Mouse (Mus musculus): ENCODE results near the gene Hoxa2. TPM values are rescaled to one million over a fixed set of nuclear protein-coding genes. Genes with fewer than 3 reads are reported as not detected.

Hoxa2 gene
- total RNA-seq, 2 experiments from 2014 or later: not detected

DNA sequence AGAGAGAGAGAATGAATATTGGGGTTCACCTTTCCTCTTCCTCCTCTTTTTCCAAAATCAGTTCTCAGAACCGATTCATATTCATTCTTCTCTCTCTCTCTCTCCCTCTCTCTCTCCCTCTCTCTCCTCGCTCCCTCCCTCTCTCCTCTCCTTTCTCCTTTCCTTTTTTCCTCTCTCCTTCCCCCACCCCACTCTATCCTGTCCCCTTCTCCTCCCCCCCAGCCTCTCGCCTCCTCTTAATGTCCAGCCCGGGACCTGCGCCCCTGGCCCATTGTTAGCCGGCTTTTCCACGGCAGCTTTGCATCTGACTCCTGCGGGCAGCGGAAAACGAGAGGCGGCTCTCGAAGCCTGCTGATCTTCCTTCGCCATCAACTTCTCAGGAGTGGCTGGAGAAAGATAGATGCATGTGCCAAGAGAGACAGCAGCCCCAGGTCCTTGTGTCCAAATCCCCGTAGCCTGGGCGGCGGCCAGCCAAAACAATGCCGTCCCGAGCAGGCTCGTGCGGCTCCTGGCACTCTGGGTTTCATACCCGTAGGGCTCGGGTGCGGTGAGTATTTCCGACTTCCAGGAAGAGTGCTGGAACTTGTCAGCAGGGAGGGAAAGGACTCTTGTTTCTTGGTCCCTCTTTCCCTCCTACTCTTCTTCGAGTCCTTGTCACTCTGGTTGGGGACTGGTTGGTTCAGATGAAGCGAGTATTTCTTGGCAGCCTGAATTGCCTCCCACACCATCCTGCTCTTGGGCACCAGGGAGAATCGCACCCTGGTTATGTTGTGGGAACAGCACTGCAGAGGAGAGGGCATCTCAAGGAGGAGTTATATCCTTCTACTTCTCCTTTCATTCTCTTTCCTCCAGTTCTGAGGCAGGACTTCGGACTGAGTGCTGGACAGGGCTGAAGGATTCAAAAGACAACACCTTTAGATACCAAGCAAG is 1.1 kb upstream of the Hoxa2 start:
- no peak for DNase-seq (ENCODE audit: low spot score in 2 of 2)

DNA sequence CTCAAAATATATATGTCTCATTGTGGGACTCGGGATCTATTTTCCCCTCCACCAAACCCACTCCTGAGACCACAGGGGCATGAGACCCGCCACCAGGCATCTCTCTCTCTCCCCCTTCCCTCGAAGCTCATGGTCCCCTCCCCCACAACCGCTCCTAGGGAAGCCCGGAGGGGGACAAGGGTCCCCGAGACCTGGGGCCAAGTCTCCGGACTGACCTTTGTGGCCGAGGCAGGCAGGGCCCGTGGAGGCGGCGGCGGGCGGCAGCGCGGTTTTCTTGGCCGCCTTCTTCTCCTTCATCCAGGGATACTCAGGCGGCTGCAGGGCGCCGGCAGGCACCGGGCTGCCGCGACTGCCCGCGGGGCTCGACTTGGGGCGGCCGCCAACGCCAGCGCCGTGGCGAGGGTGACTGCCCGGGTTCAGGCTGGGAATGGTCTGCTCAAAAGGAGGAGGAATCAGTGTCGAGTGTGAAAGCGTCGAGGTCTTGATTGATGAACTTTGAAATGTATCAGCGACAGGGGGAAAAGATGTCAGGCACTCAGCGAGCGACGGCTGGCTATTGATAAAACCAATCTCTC is 493 bp downstream of the Hoxa2 start:
- no peak for DNase-seq (ENCODE audit: low spot score in 2 of 2)

DNA sequence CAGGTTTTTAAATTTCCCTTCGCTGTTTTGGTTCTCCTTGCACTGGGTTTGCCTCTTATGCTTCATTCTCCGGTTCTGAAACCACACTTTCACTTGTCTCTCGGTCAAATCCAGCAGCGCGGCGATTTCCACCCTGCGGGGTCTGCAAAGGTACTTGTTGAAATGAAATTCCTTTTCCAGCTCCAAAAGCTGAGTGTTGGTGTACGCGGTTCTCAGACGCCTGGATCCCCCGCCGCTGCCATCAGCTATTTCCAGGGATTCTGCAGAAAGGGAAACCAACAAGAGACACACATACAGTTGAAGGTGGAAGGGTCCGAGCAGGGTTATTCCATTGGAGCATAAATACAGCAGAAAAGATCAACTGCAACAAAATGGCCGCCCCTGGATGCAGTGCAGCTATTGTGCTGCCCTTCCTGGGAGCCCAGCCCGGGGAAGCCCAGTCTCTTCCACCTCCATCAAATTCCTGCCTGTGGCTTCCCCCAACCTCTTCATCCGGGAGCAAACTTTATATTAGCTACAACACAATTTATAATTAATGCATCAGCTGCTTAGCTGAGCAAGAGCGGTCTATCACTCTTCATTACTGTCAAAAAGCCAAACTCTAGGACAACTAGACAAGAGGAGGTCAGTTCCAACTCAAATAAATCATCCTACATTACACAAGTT is 1.1 kb downstream of the Hoxa2 start:
- no peak for DNase-seq (ENCODE audit: low spot score in 2 of 2)

DNA sequence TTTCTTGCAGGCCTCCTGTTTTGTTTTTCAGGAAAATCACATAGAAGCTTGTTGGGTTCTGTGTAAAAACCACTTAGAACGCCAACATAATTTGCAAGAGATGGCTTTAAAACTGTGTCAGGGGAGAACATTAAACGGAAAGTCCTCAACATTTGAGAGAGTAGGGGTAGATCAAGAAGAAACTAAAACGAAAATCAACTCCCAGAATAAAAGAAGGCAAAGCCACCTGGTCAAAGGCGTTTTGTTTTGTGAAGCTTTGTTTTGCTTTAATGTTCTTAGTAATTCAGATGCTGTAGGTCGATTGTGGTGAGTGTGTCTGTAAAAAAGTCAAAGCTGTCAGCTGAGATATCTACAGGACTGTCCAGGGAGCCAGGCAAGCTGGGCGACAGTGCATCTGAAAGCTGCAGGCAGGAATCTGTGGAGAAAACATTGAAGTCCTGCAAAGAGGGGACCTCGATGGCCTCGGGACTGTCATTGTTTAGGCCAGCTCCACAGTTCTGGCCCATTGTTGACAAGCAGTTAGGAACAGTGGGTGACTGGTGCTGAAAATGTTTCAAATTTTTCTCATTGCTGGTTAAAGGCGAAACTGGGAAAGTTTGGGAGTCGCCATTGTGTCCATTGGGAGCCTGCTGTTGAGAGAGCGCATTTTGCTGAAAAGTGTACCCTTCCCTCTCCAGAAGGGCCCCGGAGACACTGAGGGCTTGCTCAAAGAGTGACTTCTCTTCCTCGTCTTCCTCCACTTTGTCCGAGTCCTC is 1.8 kb downstream of the Hoxa2 start:
- DNase-seq (ENCODE audit: low spot score in 2 of 2): no peak

DNA sequence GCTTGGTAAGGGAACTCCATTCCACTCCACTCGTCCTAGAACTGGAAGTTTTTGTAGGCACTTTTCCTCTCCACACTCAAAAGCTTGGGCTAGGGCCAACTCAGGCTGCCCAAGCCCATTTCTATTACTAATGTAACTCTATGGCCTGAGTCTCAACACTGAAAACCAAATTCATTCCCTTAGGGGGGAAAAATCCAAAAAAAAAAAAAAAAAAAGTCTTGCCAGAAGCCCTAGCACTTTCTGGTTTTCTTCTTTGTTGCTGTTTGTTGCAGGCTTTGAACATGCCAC is 2.6 kb downstream of the Hoxa2 start:
- no peak for DNase-seq (ENCODE audit: low spot score in 2 of 2)

DNA sequence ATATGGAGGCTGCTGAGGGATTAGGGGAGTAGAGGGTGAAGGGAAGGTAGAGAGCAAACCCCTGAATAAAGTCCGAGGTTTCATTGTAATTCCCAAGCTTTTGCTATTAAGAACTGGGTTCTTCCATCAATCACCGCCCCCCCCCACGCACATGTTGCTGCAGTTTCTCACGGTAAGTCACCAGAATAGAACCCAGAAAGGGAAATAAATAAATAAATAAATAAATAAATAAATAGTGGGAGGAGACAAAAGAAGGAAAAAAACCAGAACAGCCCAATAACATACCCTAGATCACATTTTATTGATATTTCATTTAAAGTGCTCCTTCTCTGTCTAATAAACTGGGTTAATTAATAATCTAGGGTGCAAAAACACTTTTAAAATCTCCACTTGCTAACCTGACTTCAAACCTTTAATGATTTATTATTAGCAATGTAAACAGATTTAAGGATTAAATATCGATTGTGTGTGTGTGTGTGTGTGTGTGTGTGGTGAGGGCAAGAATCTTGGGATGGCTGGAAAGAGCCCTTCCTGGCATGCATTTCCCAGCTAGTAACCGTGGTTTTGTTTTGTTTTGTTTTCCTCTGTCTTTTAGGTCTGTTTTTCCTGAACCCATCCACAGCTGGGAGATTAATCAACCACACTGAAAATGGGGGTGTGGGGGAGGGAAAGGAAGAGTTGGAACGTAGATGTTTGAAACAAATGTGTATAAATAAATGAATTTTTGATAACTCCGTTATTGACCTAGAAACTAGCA is 3.1 kb downstream of the Hoxa2 start:
- no peak for DNase-seq (ENCODE audit: low spot score in 2 of 2)

DNA sequence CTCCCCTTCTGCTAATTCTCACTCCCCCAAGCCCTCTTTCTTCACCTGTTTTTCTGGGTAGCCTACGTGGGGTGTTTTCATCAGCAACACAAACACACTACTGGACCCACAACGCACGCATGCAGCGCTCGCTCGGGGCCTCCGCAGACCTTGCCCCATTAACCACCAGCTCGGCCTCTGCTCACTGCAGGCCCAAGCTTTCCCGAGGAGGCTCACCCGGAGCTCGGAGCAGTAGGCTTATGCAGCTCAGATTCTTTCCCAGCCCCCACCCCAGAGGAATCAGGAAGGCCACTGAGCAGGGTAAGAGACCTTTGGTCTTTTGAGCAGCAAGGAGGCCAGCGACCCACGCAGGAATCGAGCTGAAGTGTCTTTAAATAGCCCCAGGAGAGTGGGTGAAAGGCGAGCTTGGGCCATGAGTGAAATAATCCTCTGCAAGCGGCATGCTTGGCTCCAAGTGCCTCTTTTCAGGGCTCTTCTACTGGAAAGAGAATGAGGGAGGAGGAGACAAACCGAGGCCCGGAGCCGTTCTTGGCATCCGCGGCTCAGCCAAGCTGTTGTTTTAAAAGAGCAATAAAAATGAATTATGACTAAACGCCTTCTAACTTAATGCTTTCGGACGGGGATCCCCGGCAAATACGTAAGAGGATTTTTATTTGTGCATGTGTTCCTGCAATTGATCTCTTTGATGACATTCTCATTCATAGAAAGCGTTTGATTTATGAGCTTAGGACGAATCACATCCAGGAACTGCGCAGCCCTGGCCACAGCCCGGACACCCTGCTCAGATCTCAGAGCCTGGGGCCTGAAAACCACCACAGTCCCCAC is 3.9 kb downstream of the Hoxa2 start:
- no peak for DNase-seq (ENCODE audit: low spot score in 2 of 2)

DNA sequence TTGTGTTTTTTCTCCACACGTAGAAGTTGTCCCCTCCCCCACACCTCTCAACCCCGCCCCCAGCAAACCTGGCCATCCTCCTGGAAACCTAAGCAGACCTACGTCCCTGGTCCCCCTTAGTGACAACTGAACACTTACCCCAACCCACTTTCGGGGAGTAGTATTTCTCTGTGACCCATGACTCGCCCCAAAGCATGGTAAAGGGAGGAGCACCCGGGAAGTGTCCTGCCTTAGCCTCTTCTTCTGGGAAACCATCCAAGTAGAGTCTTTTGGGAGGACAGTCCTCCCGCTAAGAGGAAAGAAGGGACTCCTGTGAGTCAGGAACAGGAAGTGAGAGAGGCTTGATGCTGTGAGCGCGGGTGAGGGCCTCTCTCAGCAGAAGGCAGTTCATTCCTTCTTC is 4.7 kb downstream of the Hoxa2 start:
- DNase-seq (ENCODE audit: low spot score in 2 of 2): no peak

DNA sequence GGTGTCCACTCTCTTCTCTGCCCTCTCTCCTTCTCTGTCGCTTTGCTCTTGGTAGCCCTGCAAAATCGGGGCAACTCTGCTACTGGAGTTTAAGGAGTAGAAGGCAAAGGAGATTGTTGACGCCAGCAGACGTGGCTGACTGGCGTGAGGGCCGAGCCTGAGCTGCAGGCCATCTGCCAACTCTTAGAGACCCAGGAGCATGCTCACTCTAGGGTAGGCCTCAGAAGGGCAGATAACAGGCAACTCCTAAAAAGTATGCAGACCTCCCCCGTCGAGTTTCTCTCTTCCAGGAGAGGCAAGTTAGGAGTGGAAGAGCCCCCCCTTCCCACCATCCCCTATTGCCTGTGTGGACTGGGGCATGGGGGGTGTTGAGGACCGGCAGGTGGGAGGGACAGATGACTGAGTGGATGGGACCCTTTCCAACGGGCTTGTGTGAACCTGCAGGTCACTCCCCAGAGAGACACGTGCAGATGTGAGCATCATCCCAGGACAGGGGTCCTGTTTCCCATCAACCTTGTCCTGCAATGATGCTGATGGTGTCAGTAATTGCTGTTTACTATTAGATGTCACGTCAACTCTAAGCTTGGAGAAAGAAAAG is 5.4 kb downstream of the Hoxa2 start:
- no peak for DNase-seq (ENCODE audit: low spot score in 2 of 2)

DNA sequence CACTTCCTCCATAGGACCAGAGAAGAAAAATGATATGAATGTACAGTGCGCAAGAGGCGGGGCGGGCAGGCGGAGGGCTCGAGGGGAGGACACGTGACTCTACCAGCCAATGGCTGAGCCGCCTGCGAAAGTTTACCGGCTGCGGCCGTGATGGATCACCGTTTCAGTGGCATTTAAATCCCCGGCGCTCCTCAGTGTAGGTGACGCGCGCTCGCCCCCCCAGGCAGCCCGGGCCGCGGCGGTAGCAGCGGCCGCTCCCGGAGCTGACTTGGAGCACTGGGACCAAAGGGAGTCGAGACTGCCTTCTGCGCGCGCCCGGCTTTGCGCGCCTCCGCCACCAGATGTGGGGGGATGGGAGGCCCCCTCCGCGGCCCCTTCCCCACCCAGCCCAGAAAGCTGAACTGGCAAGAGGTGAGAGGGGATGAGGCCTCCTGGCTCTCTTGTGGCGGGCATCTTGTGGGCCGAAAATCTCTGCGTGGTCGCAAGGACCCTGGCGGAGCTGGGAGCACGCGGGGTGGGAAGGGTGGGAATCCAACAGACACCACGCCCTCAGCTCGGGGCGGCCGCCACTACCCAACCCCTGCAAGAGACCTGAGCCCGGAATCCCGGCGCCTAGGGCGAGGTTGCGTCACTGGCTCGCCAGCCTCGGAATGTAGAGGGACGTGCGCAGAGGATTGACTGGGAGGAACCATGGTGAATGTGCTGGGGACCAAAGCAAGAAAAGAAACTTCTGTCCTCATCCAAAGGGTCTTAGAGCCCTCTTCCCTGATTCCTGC is 6.2 kb downstream of the Hoxa2 start, which contains the start of gene Hoxa1:
Hoxa1 (minus strand) TSS at position 42 of the 776 bp plus-strand sequence.
- DNase-seq (ENCODE audit: low spot score in 2 of 2): no peak

DNA sequence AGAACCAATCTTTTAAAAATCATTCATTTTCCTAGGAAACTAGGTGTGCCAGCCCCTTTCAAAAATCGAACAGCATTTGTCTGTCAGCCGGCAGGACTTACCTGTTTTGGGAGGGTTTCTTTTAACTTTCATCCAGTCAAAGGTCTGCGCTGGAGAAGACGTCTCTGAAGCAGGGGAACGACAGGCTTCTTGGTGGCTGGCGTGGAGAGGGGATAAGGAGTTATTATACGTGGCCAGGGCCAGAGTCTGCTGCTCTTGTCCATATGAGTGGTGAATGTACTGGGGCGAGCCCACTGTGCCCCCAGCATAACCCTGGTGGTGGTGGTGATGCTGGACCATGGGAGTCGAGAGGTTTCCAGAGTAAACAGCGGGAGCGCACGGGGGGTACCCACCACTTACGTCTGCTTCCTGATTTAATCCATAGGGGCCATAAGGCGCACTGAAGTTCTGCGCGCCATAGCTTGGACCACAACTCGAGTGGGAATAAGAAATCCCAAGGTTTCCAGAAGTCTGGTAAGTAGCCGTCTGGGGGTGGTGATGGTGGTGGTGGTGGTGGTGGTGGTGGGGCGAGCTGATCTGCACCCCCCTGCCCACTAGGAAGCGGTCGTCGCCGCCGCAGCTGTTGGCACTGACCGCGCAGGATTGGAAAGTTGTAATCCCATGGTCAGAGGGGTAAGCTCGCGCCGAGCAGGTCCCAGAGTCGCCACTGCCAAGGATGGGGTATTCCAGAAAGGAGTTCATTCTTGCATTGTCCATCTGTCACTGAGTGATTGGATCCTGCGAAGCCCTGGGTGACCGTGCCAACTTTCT is 7.0 kb downstream of the Hoxa2 start:
- no peak for DNase-seq (ENCODE audit: low spot score in 2 of 2)

DNA sequence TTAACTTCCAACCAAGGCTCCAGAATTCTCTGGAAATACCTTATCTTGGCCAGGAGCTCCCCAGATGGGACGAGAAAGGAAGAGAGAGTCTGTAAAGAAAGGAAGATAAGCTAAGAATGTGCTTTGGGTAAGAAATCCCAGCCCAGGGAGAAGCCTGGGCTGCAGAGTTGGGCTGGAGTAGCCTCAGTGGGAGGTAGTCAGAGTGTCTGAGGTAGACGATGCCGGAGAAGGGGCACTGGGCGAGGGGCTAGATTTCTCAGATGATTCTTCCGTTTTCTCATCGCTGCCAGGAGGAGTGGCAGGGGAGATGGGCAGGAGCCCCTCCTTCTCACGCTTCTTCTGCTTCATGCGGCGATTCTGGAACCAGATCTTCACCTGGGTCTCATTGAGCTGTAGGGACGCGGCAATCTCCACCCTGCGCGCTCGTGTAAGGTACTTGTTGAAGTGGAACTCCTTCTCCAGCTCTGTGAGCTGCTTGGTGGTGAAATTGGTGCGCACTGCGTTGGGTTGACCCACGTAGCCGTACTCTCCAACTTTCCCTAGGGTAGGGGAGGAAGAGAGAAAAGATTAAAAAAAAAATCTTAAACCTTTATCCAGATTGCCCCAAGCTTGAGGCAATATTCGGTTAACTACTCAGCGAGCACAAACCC is 8.0 kb downstream of the Hoxa2 start:
- DNase-seq (ENCODE audit: low spot score in 2 of 2): no peak

DNA sequence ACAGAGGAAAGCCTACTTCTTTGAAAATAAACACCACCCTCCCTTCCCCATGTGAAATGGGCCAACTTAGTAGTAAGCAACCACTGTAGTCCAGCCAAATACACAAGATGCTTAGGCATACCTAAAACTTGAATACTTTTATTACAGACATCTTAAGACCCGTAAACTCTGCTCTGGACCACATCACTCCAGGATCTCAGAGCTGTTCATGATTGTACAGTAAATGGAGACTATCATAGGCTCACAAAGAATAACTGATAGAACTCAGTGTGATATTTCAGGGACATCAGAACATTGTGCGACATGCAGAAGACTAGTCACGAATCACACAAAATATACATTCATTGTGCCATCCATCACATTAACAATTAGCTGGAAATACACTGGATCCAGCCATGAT is 9.2 kb downstream of the Hoxa2 start:
- DNase-seq (ENCODE audit: low spot score in 2 of 2): no peak

DNA sequence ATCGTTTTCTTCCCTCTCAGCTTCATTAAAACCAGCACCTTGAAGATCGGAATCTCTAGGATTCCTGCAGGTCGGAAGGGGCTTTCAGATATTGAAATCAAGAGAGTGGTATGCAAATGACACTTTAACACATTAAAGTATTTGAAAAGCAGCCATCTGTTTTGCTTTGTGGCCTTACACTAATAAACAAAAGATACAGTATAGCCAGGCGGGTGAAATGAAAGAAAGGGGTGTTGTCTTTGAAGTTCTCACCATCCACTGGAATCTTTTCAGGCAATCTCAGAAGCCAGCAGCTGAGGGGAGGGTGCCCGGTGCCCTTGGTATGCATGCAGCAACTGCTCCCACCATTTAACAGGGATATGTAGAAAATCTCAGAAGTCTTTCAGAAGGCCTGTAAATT is 10.6 kb downstream of the Hoxa2 start:
- DNase-seq (ENCODE audit: low spot score in 2 of 2): no peak

DNA sequence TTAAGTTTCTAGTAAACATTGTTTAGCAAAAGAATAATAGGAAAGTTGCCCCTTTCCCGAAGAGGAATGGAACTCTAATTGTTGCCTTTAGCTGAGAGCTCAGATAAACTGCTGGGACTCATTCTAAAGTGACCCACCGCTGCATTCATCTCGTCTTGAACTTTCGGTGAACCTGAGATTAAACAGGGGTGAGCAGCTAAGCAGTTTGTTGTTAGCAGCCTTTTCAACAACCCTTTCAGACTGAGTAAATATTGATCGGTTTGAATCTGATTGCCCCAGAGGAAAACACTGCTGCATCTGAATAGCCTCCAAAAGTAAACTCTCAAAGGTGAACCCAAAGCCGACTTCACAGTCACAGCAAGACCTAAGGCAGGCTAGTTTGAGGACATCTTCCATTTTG is 11.4 kb downstream of the Hoxa2 start:
- no peak for DNase-seq (ENCODE audit: low spot score in 2 of 2)

DNA sequence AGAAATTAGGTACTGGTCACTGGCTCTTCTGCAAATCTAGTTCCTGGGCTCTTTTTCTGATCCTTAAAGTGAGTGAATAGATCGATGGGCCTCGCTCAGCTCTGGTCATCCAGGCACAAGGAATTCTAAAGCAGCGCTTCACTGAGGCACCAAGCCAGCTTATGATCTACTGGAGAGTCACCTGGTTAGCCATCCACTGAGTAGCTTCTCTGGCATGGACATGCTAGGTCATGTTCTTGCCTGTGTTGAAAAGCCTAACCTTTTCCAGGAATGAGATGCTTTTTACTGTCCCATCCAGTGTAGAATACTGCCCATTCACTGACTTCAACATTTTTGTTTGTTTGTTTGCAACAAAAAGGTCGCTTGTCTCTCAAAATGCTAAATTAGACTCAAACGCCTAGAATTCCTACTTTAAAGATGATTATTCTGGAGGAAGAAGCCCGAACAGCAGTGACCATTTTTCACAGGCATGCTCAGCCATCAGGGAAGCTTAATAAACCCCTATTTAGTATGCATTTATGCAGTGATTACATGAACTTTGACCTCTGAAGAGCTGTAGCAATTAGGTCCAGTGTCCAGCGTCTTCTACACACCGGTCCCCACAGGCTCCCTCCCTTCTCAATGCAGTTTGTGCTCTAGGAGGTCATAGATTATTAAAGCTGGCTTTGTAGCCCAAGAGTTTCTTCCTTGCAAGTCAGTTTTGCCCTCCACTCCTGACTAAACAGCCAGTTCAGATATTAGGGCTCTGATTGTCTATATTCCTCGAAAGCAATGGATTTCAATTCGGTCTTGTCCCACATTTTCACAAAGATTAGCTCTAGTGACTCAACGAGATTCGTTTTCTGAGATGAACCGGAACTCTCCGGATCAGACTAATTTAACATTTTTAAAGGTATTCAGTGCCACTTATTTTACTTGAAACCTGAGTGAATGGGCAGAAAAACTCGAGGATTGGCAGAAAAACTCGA is 12.1 kb downstream of the Hoxa2 start:
- DNase-seq (ENCODE audit: low spot score in 2 of 2): no peak

All from layer of hippocampus, adult 18-20 months (tissue).